Comparison of ENCODE assay signal across 21 mouse cellular contexts in genomic region chr7:114860858-114861523, GRCm38 (mm10).
DNase-seq lines count a peak whose midpoint lies in the region; ATAC-seq and TF ChIP-seq lines count a peak whose summit lies in the region.
"Had no signal": no experiment of that assay in that cellular context is flagged by ENCODE, and none has a peak within 500 bp of the region (broad histone marks: within the 10 kb centered on the region; RNA-seq: fewer than 3 reads in every experiment).

No protein-coding gene starts in this region.

- H3K9ac ChIP-seq in liver, adult 2 months (ENCODE audit: low read depth, low read length): no peak overlapping the region
- H3K9ac ChIP-seq in liver, embryonic 11.5 days (ENCODE audit: low read depth, low read length): no peak overlapping the region
- H3K9ac ChIP-seq in forebrain, embryonic 15.5 days (replicated peaks): no peak overlapping the region
- H3K9ac ChIP-seq: embryonic facial prominence, embryonic 12.5 days; hindbrain, embryonic 14.5 days; liver, embryonic 13.5 days; lung, embryonic 15.5 days; neural tube, embryonic 12.5 days had no signal

- no peak for ATAC-seq in liver, embryonic 11.5 days (replicated peaks; ENCODE audit: low FRiP score)
- peak; percentile 64 for ATAC-seq in forebrain, embryonic 15.5 days (replicated peaks)
- ATAC-seq in CD4-positive, CD25-positive, alpha-beta regulatory T cell, adult 4 months: no peak

- no peak overlapping the region for H3K4me2 ChIP-seq in liver, embryonic 11.5 days
- H3K4me2 ChIP-seq in forebrain, embryonic 15.5 days (replicated peaks): no peak overlapping the region
- H3K4me2 ChIP-seq: embryonic facial prominence, embryonic 12.5 days; hindbrain, embryonic 14.5 days; liver, embryonic 13.5 days; lung, embryonic 15.5 days; neural tube, embryonic 12.5 days had no signal

- peak; percentile 32 for DNase-seq in liver, adult 2 months (ENCODE audit: extremely low read depth, low read depth, low spot score)
- DNase-seq in liver, embryonic 11.5 days (ENCODE audit: low spot score): no peak
- DNase-seq in adipocyte (ENCODE audit: low spot score): peak; percentile 7
- DNase-seq in frontal cortex, postnatal 14 days (ENCODE audit: low spot score in 2 of 2): no peak
- DNase-seq: cerebellum, adult 9-10 months; kidney, adult 11 months; kidney, postnatal 14 days; layer of hippocampus, adult 9-11 months; liver, embryonic 13.5 days; thymus, postnatal 36 days had no signal

- 65% methylated on average over 3 of the region's 3 CpGs for WGBS in liver, adult 2 months
- WGBS in liver, embryonic 11.5 days: 76% methylated on average over 3 of the region's 3 CpGs
- WGBS in forebrain, embryonic 15.5 days: 45% methylated on average over 3 of the region's 3 CpGs
- 57% methylated on average over 3 of the region's 3 CpGs for WGBS in small intestine, adult 2 months

- no peak for TF ChIP-seq POLR2A in liver, adult 2 months (IDR thresholded peaks at IDR 0.05; ENCODE audit: extremely low read depth, insufficient read depth, low read length)
- no peak for TF ChIP-seq POLR2A in small intestine, adult 2 months (IDR thresholded peaks at IDR 0.05; ENCODE audit: low read depth, low read length)

- H3K36me3 ChIP-seq in liver, adult 2 months (ENCODE audit: control insufficient read depth, insufficient read depth, low read length): no peaks in the 10 kb centered on the region
- H3K36me3 ChIP-seq in liver, embryonic 11.5 days (ENCODE audit: control insufficient read depth, insufficient read depth, low read length): no peaks in the 10 kb centered on the region
- no peaks in the 10 kb centered on the region for H3K36me3 ChIP-seq in forebrain, embryonic 15.5 days
- H3K36me3 ChIP-seq in small intestine, adult 2 months (ENCODE audit: control insufficient read depth, insufficient read depth, low read length): no peaks in the 10 kb centered on the region
- H3K36me3 ChIP-seq: embryonic facial prominence, embryonic 12.5 days; G1E; heart, embryonic 10.5 days; liver, embryonic 13.5 days; lung, embryonic 15.5 days; midbrain, embryonic 10.5 days; neural tube, embryonic 12.5 days had no signal

- H3K9me3 ChIP-seq in liver, embryonic 11.5 days (ENCODE audit: control insufficient read depth, low read length): no peaks in the 10 kb centered on the region
- H3K9me3 ChIP-seq in forebrain, embryonic 15.5 days: no peaks in the 10 kb centered on the region
- H3K9me3 ChIP-seq: embryonic facial prominence, embryonic 12.5 days; G1E; heart, embryonic 10.5 days; liver, embryonic 13.5 days; lung, embryonic 15.5 days; midbrain, embryonic 10.5 days; neural tube, embryonic 12.5 days had no signal

- H3K27me3 ChIP-seq in liver, adult 2 months (ENCODE audit: control insufficient read depth, insufficient read depth, low read length): no peaks in the 10 kb centered on the region
- H3K27me3 ChIP-seq in liver, embryonic 11.5 days (replicated peaks; ENCODE audit: control insufficient read depth, insufficient read depth, low read length): no peaks in the 10 kb centered on the region
- no peaks in the 10 kb centered on the region for H3K27me3 ChIP-seq in forebrain, embryonic 15.5 days
- H3K27me3 ChIP-seq in small intestine, adult 2 months (ENCODE audit: control insufficient read depth, insufficient read depth, low read length): no peaks in the 10 kb centered on the region
- H3K27me3 ChIP-seq: embryonic facial prominence, embryonic 12.5 days; liver, embryonic 13.5 days; lung, embryonic 15.5 days; neural tube, embryonic 12.5 days had no signal

- no peak overlapping the region for H3K4me3 ChIP-seq in liver, adult 2 months (ENCODE audit: insufficient read depth, low read depth, low read length)
- H3K4me3 ChIP-seq in liver, embryonic 11.5 days (ENCODE audit: low read depth, low read length): no peak overlapping the region
- no peak overlapping the region for H3K4me3 ChIP-seq in forebrain, embryonic 15.5 days
- no peak overlapping the region for H3K4me3 ChIP-seq in small intestine, adult 2 months (ENCODE audit: low read depth, low read length)
- H3K4me3 ChIP-seq: embryonic facial prominence, embryonic 12.5 days; heart, embryonic 10.5 days; liver, embryonic 13.5 days; lung, embryonic 15.5 days; midbrain, embryonic 10.5 days; neural tube, embryonic 12.5 days had no signal

- H3K79me2 ChIP-seq in liver, adult 2 months (ENCODE audit: control insufficient read depth, insufficient read depth, low read length): no peaks in the 10 kb centered on the region

- H3K4me1 ChIP-seq in liver, adult 2 months (ENCODE audit: control insufficient read depth, insufficient read depth, low read length): no peaks in the 10 kb centered on the region
- no peaks in the 10 kb centered on the region for H3K4me1 ChIP-seq in liver, embryonic 11.5 days (replicated peaks; ENCODE audit: control insufficient read depth, insufficient read depth, low read length)
- H3K4me1 ChIP-seq in forebrain, embryonic 15.5 days: no peaks in the 10 kb centered on the region
- H3K4me1 ChIP-seq in small intestine, adult 2 months (ENCODE audit: control insufficient read depth, insufficient read depth, insufficient read length, low read length): no peaks in the 10 kb centered on the region
- H3K4me1 ChIP-seq: embryonic facial prominence, embryonic 12.5 days; heart, embryonic 10.5 days; liver, embryonic 13.5 days; lung, embryonic 15.5 days; midbrain, embryonic 10.5 days; neural tube, embryonic 12.5 days had no signal

- no peak for TF ChIP-seq CTCF in liver, adult 2 months (IDR thresholded peaks at IDR 0.05; ENCODE audit: low read depth, low read length)
- peak; percentile 19; the same call in 1 of the 2 replicates for TF ChIP-seq CTCF in small intestine, adult 2 months (IDR thresholded peaks at IDR 0.05; ENCODE audit: extremely low read depth, insufficient read length, insufficient replicate concordance, low read depth, low read length)

- no peak overlapping the region for H3K27ac ChIP-seq in liver, adult 2 months (replicated peaks; ENCODE audit: insufficient read depth, low read depth, low read length)
- no peak overlapping the region for H3K27ac ChIP-seq in liver, embryonic 11.5 days (ENCODE audit: low read depth, low read length)
- H3K27ac ChIP-seq in forebrain, embryonic 15.5 days (replicated peaks): no peak overlapping the region
- H3K27ac ChIP-seq in small intestine, adult 2 months (ENCODE audit: insufficient read depth, low read depth, low read length): no peak overlapping the region
- H3K27ac ChIP-seq: embryonic facial prominence, embryonic 12.5 days; heart, embryonic 10.5 days; hindbrain, embryonic 14.5 days; liver, embryonic 13.5 days; lung, embryonic 15.5 days; macrophage; midbrain, embryonic 10.5 days; neural tube, embryonic 12.5 days had no signal

Comparison
In these comparisons a context has a peak if more than half of its experiments do, and no peak if none do; other contexts are left out.
1. DNase-seq: peak in liver, adult 2 months (single experiment) and adipocyte (single experiment); none in liver, embryonic 11.5 days (single experiment) and frontal cortex, postnatal 14 days (0 of 2).